Mouse (Mus musculus): ENCODE results near the gene Mast4.

Mast4 gene

DNA sequence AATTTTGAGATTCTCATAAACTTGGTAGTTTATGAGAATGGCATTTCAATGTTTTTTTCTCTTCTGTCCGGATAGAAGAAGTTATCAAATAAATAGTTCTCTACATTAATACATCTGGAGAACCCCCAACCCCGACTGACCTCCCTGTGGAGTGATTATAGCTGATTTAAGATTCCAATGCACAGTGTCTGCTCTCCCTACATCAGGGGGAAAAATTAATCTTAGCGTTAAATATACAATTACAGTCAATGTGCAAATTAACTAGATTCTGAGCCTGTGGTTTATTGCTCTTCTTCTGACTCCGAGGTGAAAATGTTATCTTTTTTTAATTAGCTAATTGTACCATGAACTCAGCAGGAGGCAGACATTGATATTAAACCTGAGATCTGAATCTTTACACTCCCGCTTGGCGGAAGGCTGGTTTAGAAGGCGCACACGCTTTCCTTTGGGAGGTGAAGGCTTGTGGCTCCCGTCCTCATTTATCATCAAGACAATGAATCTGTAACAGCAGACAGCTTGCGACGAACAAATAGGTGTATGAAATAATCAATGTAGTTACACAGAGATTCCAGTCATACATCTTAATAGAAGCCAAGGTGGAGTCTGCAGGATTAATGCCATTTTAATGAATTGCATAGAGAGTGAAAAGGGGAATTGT lies 274.2 kb downstream of the Mast4 start:
- no peak for DNase-seq (ENCODE audit: low read depth, low spot score)

DNA sequence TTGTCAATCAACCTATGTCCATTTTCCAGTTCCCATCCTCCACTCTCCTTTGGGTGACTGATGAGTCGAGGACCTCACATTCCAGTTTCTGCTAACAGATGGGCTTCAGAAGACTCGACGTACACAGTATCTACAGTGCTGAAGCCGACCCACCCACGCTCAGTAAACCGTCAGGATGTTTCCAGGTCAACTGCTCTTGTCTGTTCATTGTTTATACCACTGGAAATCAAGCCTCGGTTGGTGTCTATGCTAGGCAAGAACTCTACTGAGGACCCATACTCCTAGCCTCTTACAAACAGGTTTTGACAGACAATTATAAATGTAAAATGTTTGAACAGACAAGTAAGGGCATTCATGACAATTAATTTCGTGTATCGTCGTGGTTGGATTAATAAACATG lies 277.8 kb downstream of the Mast4 start:
- DNase-seq (ENCODE audit: low read depth, low spot score): no peak

DNA sequence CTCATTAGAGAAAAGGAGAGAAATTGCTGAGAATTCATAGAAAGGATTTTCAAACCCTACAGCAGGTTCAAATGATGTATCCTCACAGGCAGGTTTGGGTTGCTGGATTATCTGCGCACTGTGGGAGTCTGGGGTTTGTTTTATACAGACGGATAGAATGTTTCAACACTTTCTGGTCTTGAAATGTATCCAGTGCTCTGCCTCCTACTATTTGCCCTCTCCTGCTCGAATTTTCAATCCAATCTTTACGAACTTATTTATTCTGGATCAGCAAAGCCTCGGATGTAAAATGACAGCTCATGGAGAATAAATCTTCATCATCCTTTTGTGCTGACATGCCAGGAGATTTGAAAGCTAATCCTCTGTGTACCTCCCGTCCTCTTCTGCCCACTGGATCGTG lies 281.6 kb downstream of the Mast4 start:
- no peak for DNase-seq (ENCODE audit: low read depth, low spot score)

DNA sequence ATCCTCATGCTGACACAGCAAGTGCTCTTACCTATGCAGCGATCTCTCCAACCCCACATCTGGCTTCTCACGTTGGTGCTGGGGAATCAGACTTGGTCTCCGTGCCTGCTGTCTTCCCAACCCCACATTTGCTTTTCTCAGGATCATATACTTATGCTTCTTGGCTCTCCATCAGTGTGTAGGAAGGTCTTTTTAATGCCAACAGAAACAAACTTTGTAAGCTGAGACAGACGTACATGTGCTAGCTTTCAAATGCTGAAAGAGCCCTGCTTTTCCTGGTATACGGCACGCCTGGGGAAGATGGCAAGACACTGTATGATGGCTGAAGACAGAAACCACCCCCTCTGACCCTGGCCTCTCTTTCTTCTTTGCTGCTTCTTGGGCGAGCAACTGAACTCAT lies 285.3 kb downstream of the Mast4 start:
- no peak for DNase-seq (ENCODE audit: low read depth, low spot score)

DNA sequence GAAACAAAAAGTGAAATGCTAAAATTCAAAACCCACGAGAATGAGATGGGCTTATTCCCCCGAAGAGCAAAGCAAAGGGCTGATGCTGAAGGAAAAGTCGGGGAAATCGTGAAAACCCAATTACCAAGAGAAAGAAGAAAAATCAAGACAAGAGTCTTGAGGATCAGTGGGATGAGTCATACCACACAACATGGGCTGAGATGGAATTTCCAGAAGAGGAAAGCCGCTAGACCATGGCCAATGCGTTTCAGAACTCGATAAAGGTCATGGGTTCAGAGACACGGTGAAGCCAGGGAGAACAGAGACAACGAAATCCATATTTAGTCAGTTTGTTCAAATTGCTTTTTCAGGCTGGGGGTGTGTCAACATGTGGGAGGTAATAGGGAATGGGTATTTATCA lies 290.6 kb downstream of the Mast4 start:
- no peak for DNase-seq (ENCODE audit: low read depth, low spot score)

DNA sequence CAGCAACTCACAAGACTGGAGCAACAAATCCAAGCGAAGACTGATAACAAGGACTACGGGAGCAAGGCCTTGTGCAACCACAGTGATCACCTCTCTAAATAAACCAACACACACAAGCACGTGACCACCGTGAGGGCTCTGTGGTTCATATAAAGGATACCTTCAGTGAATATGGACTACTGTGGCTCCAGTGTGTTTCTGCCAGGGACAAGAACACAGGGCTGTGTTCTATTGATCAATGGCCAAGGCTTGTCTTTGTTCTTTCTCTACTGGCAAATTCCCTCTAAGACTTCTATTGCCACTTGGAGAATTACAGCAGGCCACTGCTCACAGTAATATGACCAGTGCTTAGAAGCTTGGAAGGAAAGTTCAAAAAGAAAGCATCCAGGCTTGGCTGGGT lies 291.3 kb downstream of the Mast4 start:
- DNase-seq (ENCODE audit: low read depth, low spot score): no peak

DNA sequence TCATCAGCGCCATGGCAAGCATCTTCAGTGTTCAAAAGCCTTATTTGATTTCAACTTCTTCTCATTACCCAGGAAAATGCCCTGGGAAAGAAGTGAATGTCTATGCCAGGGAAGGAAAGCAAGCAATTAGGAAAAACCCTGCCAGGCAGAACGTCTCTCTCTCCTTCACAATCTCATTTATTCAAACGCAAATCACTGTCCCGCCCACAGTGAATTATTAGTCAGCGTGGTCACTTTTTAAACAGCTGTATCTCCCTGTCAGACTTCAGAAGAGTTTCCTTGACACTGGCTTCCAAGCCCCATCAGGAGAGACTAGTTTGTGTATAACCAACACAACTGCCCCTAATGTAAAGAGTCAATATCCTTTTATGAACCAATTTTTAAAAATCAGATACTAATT lies 296.8 kb downstream of the Mast4 start:
- DNase-seq (ENCODE audit: low read depth, low spot score): no peak

DNA sequence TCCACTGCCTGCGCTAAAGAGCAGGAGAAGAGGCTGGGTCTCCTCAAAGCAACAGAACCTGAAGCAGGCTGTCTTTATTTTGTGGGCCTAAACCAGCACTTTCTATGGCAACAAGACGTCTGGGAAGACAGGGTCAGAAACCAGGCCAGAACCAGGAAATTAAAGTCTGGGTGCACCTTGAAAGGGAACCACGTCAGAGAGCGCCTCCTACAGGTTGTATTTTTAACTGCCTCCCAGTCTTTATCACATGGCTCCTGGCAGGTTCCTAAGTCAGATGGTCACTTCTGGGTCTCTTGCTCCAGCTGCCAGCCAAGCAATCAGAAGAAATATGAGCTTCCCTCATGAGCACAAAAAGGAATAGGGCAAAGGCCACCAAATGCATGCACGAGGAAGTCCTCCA lies 304.9 kb downstream of the Mast4 start:
- DNase-seq (ENCODE audit: low read depth, low spot score): no peak

DNA sequence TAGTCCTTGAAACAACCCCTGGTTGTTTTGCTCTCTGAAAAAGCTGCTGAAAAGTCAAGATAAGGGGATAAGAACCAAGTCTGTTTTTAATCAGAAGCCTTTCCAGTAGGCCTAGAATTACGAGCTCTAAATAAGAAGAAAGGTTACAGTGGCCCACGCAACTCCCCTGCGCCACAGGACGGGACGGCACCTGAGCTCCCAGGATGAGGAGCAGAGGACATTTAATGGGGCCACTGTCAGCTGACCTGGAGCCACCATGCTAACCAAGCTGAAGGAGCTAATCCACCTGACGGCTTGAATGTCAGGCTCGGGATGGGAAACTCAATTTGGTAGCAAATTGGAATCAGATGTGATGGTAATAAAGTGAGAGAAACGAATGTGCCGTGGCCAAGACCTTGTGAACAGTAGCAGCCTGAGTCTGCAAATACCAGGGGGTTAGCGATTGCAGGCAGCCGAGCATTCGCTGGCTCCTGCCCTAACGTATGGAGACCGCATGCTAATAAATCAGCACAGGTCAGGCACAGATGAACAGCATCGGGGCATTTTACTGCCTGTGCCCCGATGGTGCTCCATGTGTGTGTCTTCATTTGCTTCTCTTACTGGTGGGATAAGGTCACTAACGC lies 306.7 kb downstream of the Mast4 start:
- DNase-seq (ENCODE audit: low read depth, low spot score): no peak

DNA sequence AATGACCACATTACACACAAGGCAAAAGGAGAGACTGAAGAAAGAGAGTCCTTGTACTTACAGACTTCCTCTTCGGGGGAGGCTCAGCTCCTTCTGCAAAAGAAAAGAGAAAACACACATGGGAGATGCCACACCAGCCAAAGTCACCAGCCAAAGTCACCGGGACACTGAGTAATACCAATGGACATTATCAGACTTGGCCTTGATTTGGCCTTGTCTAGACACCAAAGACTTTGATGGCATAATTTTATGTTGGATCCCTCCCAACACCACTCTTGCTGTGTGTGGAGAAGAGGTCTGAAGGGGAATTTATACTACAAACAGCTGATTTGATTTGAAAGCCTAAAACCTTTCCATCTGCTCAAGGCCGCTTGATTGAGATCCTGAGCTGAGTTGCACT lies 308.8 kb downstream of the Mast4 start:
- no peak for DNase-seq (ENCODE audit: low read depth, low spot score)

DNA sequence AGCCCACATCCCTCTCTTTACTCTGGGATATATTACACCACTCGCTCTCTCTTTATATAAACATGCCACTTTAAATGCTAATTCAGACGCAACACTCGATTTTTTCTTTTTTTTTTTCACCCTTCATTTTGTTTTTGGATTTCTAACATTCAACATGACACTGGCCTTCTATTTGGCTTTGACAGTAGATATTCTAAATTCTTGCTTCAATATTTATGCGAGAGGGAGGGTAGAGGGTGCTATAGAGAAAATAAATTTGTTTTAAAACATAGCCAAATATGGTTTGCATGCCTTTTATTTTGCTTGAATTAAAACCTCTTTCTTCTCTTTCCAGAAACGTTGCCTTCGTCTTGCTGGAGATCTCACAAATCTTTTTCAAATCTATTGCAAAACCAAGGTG lies 315.8 kb downstream of the Mast4 start:
- DNase-seq (ENCODE audit: low read depth, low spot score): no peak

DNA sequence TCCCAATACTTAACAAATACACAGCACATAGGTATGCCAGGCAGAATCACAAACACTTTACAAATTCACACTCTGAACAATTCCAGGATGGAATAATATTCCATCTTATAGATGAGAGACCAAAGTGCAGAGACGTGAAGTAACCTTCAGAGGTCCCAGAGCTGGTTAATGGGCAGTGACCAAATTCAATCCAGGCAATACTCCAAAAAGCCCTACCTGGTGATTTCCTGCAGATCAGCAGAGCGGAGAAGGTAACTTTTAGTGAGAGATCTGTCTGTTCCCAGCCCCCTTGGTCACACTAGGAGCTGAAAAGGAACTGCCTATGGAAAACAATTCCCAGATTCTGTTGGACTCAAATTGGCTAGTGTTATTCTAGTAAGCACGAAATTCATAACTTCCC lies 316.6 kb downstream of the Mast4 start:
- no peak for DNase-seq (ENCODE audit: low read depth, low spot score)

DNA sequence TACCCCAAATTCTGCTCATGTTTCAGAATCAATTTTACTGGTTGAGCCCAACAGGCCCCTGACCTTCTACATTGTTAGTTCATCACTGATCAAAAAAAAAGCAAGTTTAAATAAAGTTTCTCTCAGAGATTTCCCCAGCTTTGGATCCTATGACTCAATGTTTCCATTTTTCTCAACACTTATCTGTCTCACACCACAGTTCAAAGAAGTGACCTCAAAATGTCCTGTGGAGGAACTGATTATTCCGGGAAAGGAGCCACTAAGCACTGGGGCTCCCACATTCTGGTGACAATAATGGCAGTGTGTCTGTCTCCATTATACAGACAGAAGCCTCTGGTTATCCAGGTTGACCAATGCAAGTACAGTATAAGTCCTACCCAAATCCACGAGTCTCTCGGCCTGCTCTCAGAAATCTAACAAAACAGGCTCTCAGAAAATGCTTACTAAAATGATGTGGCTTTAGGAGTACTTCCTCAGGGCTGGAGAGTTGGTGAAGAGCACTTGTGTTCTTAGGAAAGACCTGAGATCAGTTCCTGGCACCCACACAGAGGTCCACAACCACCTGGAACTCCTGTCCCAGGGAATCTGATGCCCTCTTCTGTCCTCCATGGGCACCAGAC lies 319.1 kb downstream of the Mast4 start:
- DNase-seq (ENCODE audit: low read depth, low spot score): no peak

DNA sequence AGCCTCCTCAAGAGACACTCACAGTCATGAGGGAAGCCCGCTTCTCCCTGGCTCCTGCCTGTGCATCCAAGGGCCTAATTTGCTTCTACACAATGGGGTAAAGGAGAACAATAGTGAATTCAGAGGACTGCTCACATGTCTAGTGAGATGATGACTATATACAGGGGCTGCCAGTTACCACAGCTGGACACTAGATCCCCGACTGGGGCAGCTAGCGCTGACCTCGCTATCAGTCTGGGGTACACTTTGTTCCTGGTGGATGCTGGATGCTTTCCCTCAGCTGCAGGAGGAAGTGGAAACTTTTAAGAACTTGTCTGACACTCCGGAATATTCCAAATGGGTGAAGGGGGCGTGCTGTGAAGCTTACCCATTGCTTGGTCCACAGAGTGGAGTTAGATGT lies 319.7 kb downstream of the Mast4 start:
- no peak for DNase-seq (ENCODE audit: low read depth, low spot score)

DNA sequence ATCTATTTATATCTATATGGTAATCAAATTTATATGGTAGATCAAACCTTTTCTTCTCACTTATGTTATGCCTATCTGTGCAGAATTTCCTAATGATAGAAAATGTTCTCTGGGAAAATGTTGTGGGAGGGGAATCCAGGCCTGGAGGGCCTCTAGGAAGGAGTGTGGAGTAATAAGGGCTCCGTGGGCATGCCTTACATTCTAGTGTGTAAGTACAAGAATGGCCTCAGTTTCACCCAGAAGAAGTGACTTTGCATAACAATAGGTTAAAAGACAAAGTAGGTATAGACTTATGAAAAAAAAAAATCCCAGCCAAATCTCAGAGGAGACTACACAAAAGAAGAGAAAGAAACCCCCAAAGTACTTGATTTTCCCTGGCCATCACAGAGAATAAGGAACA lies 320.1 kb downstream of the Mast4 start:
- no peak for DNase-seq (ENCODE audit: low read depth, low spot score)

DNA sequence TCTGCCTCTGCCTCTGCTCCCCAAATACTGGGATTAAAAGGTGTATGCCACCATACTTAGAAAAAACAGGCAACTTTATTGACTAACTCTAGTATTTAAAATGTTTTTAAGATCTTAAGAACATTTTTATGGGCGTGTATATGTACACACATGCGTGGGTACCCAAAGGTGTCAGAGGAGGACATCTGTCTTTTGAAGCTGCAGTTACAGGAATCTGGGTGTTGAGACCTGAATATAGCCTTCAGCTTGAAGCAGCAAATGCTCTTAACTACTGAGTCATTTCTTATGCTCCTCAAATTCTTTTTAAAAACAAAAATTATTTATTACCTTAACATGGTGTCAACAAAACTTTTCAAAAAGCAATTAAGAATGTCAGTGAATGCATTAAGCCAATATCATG lies 329.1 kb downstream of the Mast4 start:
- DNase-seq (ENCODE audit: low read depth, low spot score): no peak

DNA sequence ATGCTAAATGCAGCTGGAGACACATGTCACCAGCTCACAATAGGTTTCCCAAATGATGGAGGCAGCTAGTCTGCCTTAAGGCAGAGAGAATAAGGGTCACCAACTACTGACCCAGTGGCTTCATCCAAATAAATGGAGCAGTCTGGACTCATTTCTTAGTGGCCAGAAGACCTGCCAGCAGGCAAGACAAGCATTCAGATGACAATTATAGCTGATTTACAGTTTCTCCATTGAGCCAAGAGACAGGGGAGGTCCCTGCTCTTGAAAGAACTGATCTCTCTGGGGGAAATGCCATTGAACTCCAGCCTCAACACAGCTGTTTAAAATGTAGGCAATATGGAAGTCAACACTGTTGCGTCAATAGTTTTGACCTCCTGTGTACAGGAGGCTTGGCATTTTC lies 332.5 kb downstream of the Mast4 start:
- no peak for DNase-seq (ENCODE audit: low read depth, low spot score)

DNA sequence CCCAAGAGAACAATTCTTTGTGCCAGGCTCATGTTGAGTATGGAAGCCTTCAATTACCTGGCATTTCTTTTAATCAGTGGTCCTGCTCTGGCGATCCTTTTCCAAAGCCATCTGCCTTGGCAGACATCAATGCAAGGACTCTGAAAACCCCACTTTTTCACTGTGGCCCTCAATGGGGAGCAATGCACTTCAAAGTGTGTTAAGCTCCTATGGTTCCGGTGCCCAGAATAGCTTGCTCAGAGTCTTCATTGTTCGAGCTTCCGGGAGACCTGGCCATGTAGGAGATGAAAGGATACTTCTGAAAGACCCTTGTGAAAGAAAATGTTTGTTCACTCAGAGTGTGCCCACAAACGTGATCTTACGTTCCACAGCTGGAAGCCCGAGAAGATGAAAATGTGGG lies 333.4 kb downstream of the Mast4 start:
- DNase-seq (ENCODE audit: low read depth, low spot score): no peak

DNA sequence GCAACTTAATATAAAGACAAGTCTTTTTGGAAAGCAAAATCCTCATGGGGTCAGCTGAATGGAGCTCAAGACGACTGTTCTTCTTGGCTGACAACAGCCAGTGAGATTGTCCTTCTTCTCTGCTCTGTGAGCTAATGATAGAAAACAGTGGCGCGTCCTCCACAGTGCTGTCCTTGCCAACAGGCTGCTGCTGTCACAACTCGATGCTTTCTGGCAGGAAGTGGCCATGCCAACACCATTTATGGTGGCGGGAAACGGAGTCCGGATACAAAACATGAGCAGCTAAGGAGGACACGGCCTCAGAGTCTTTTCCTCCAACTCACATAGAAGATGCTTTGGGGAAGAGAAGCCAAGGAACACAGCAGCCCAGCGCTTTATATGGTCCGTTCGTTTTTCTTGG lies 340.2 kb downstream of the Mast4 start:
- DNase-seq (ENCODE audit: low read depth, low spot score): no peak

DNA sequence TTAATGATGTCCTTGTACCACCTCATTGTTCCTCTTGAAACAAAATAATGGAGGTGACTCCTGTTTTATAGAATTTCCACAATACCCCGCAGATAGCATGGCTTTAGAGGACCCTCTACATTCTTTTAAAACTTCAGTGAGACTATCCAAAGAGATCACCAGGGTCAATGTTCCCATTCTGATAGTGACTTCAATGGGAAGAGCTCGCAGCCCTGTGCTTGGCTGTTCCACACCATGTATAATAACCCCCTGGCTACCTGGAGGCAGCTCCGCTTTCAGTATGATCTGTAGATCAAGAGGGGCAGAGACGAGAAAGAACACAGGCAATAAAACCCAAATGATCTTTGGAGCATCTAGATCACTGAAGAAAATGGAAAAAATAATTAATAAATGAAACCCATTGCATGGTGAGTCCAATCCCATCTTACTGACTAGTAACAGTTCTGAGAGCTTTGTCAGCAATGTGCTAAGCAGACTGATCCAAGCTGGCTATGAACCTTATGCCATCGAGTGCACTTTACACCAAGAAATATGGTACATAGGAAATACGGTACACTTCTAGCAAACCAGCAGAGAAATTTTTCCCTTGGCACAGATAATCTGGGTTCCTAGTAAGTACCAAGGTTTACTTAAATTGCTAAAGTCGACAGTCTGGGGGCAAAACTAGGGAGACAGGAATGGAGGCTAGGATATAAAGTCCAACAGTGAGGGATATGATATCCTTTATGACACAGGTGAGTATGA lies 341.4 kb downstream of the Mast4 start:
- no peak for DNase-seq (ENCODE audit: low read depth, low spot score)

DNA sequence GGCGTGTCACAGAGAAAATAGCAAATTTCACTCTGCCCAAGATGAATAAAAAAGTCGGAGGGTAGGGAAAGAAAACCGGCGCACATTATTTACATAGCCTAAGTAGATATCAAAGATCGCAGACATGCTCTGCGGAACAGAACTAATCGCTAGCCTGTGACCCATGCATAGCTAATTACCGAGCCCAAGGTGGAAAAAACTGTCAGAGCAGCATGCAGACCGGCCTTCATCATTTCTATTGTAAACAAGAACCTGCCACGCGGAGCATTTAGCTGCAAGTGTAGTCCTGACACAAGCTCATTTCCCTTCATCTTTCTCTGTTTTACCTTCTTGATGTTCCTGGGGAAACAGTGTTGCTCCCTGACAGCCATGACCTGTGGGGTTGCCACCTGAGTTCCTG lies 342.4 kb downstream of the Mast4 start:
- DNase-seq (ENCODE audit: low read depth, low spot score): no peak

DNA sequence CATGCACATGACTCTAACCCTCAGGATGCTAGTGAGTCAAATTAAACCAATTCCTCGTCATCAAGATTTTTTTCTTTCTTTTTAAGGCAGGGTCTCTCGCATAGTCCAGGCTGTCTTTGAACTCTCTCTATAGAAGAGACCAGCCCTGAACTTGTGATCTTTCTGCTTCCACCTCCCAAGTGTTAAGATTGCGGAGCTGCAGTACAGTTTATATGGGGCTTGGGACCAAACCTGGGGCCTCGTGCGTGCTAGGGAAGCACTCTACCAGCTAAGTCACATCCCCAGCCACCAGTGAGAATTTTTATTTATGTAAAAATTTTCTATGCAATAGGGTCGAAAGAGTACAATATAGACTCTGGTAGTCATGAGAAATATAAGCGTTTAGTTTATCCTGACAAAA lies 343.1 kb downstream of the Mast4 start:
- no peak for DNase-seq (ENCODE audit: low read depth, low spot score)

DNA sequence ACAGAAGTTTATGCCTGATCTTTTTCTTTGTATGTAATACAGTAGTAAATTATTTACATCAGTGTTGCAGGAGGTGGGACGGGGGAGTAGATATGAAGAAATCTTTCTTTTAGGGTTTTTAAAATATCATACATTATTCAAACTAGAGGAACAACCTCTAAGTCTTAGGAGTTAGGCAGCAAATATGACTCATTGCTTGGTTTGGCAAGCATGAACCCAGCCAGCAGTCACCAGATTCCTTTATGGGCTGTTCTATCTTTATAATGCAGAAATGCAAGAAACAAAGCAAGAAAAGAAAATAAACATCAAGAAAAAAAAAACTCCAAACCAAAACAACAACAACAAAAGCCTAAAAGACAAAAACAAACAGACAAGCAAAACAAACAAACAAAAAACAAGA lies 344.2 kb downstream of the Mast4 start:
- no peak for DNase-seq (ENCODE audit: low read depth, low spot score)
